Comparison of ENCODE assay signal across 35 mouse cellular contexts in the genomic region with DNA sequence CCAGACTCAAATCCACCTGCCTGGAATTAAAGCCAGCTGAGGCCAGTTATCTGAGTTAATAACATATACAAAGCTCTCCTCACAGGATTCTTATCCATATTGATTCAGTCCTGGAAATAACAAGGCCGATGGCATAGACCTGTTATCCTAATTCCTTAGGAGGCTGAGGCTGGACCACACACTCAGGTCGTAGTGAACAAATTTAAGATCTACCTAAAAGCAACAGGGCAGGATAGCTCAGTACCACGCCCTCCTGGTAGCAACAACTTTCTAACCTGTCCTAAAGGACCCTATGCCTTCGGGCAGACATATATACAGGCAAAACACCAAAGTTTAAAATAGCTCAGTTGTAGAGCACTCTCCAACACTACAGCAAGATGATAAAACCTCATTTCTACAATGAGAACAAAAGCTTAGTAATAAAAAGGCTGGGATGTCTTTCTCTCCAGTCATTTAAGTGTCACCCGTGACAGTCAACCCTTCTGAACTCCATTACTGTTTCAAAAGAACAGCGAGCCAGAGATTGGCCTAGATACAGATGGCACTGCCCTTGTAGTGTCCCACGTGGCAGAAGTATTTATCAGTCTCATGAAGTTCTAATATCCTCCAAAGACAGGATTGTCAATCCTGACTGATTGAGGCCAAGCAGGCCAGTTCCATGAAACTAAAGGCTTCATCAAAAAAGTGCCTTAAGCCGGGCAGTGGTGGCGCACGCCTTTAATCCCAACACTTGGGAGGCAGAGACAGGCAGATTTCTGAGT. TPM values are rescaled to one million over a fixed set of nuclear protein-coding genes. Genes with fewer than 3 reads are reported as not detected.
DNase-seq lines count a peak whose midpoint lies in the region; ATAC-seq and TF ChIP-seq lines count a peak whose summit lies in the region.
"Had no signal": no experiment of that assay in that cellular context is flagged by ENCODE, and none has a peak within 500 bp of the region (broad histone marks: within the 10 kb centered on the region; RNA-seq: fewer than 3 reads in every experiment).

No protein-coding gene starts in this region.

- no peaks in the 10 kb centered on the region for H3K9me3 ChIP-seq in lung, embryonic 15.5 days
- H3K9me3 ChIP-seq in CH12.LX (replicated peaks; ENCODE audit: low read length), result no peaks in the 10 kb centered on the region
- H3K9me3 ChIP-seq: embryonic facial prominence, embryonic 15.5 days; forebrain, embryonic 13.5 days; G1E; heart, embryonic 12.5 days; midbrain, embryonic 10.5 days; neural tube, embryonic 13.5 days had no signal

- no peak overlapping the region for H3K27ac ChIP-seq in lung, embryonic 15.5 days
- no peak overlapping the region for H3K27ac ChIP-seq in CH12.LX (ENCODE audit: insufficient read depth, low read depth)
- H3K27ac ChIP-seq: embryonic facial prominence, embryonic 15.5 days; heart, adult 2 months; liver, embryonic 14.5 days; midbrain, embryonic 10.5 days; neural tube, embryonic 13.5 days had no signal

- peaks cover 21% of the 10 kb centered on the region for H3K4me1 ChIP-seq in lung, embryonic 15.5 days
- H3K4me1 ChIP-seq in CH12.LX (ENCODE audit: control insufficient read depth in 1 of 2, insufficient read depth in 2 of 2), result peaks cover 0 to 21% of the 10 kb centered on the region in 2 experiments; a peak in 2 of 4 replicates

- dilution Hi-C loops in CH12.LX (cut with MboI; ENCODE audit: extremely low pct_ligation_motif_present, extremely low pct_unique_long_range_greater_than_20kb, low sequenced_read_pairs), result no loop called here

- no peak overlapping the region for H3K4me2 ChIP-seq in lung, embryonic 15.5 days
- H3K4me2 ChIP-seq in CH12.LX (ENCODE audit: insufficient read depth, low read depth, poor library complexity, severe bottlenecking), result no peak overlapping the region
- H3K4me2 ChIP-seq: embryonic facial prominence, embryonic 15.5 days; heart, embryonic 12.5 days; neural tube, embryonic 13.5 days had no signal

- H3K9ac ChIP-seq in lung, embryonic 15.5 days, result 0 out of 2 replicates have a peak overlapping the region, but pooled peaks have one; percentile 4
- no peak overlapping the region for H3K9ac ChIP-seq in CH12.LX (ENCODE audit: insufficient read depth, low read depth)
- H3K9ac ChIP-seq: embryonic facial prominence, embryonic 15.5 days; forebrain, embryonic 13.5 days; liver, embryonic 14.5 days; neural tube, embryonic 13.5 days had no signal

- H3K79me2 ChIP-seq in CH12.LX (replicated peaks; ENCODE audit: control insufficient read depth, extremely low read depth, insufficient read depth, poor library complexity, severe bottlenecking), result peaks cover 40% of the 10 kb centered on the region

- WGBS in lung, embryonic 15.5 days, result 58% methylated on average over 10 of the region's 10 CpGs

- DNase-seq in lung, postnatal 36 days, result no peak
- DNase-seq in CH12.LX (ENCODE audit: extremely low read depth) (no peak), NIH3T3 (ENCODE audit: low read depth) (peak; percentile 21)
- DNase-seq in naive thymus-derived CD4-positive, alpha-beta T cell, adult 2 months (ENCODE audit: low read depth), result peak; percentile 14
- no peak for DNase-seq in frontal cortex, postnatal 25 days (ENCODE audit: low spot score in 2 of 2)
- no peak for DNase-seq in left cerebral cortex, postnatal 10 days (ENCODE audit: extremely low spot score in 1 of 2, low spot score in 2 of 2)
- DNase-seq: adrenal gland, adult 2 months; adrenal gland, postnatal 36 days; cerebellum, adult 2 months; cerebellum, postnatal 14 days; gastrocnemius, adult 2 months; gastrocnemius, postnatal 36 days; heart, postnatal 4 days; kidney, adult 8-10 months; kidney, postnatal 10 days; layer of hippocampus, adult 9-11 months; liver; lung, adult 2 months; lung, postnatal 14 days; right cerebral cortex, postnatal 4 days; thymus, adult 18-20 months; thymus, postnatal 25 days had no signal

- intact Hi-C loops in left cerebral cortex, postnatal 10 days (cut with DNase I), result loop anchor here (5.0 kb wide), 1 partner anchor 172 kb away; no protein-coding TSS in a partner anchor

- no peak overlapping the region for H3K4me3 ChIP-seq in lung, embryonic 15.5 days
- H3K4me3 ChIP-seq in CH12.LX (replicated peaks in 1 of 3; ENCODE audit: low read depth in 2 of 3, low read length in 2 of 3, poor library complexity in 1 of 3), result no peak overlapping the region
- H3K4me3 ChIP-seq: embryonic facial prominence, embryonic 15.5 days; forebrain, embryonic 13.5 days; gastrocnemius, adult 2 months; heart, adult 2 months; heart, embryonic 12.5 days; myocyte; neural tube, embryonic 13.5 days had no signal

- no peak for TF ChIP-seq RAD21 in CH12.LX (IDR thresholded peaks at IDR 0.05; ENCODE audit: low read depth, low read length)

- TF ChIP-seq CTCF in CH12.LX (conservative IDR thresholded peaks at IDR 0.05 in 1 of 2, IDR thresholded peaks at IDR 0.05 in 1 of 2; ENCODE audit: low read depth in 2 of 2, low read length in 2 of 2), result no peak

- TF ChIP-seq POLR2A in CH12.LX (IDR thresholded peaks at IDR 0.05; ENCODE audit: low read depth, low read length), result peak; percentile 35; the same call in 1 of the 2 replicates

- in situ Hi-C loops in CH12.LX (cut with MboI; ENCODE audit: low pct_ligation_motif_present, low pct_unique_long_range_greater_than_20kb, low sequenced_read_pairs), result no loop called here

- TF ChIP-seq EP300 in CH12.LX (IDR thresholded peaks at IDR 0.05; ENCODE audit: low read length), result no peak

- no peaks in the 10 kb centered on the region for H3K27me3 ChIP-seq in lung, embryonic 15.5 days
- no peaks in the 10 kb centered on the region for H3K27me3 ChIP-seq in CH12.LX (replicated peaks)
- H3K27me3 ChIP-seq: embryonic facial prominence, embryonic 15.5 days; forebrain, embryonic 13.5 days; heart, embryonic 12.5 days; neural tube, embryonic 13.5 days had no signal

- ATAC-seq in lung, embryonic 15.5 days (ENCODE audit: borderline replicate concordance, extremely low read depth, low FRiP score, low TSS enrichment), result no peak
- ATAC-seq: activated CD4-positive, CD25-positive, alpha-beta regulatory T cell, adult 4 months; hindbrain, embryonic 16.5 days; midbrain, embryonic 16.5 days had no signal

- peaks cover 65% of the 10 kb centered on the region for H3K36me3 ChIP-seq in lung, embryonic 15.5 days
- H3K36me3 ChIP-seq in CH12.LX (replicated peaks in 1 of 2; ENCODE audit: control insufficient read depth in 1 of 2, insufficient read depth in 1 of 2, low read length in 1 of 2), result peaks cover 60 to 78% of the 10 kb centered on the region in 2 experiments

TF ChIP-seq in CH12.LX, 34 proteins besides CTCF, POLR2A, EP300 and RAD21 (continues in another document):
- no peak for TF ChIP-seq TCF12 (IDR thresholded peaks at IDR 0.05; ENCODE audit: low read depth, low read length)
- TF ChIP-seq NRF1 (IDR thresholded peaks at IDR 0.05; ENCODE audit: low read depth, low read length), result no peak
- no peak for TF ChIP-seq CHD1 (IDR thresholded peaks at IDR 0.05; ENCODE audit: low read depth, low read length)
- TF ChIP-seq TBP (conservative IDR thresholded peaks at IDR 0.05; ENCODE audit: low read depth, low read length), result no peak
- no peak for TF ChIP-seq USF1 (IDR thresholded peaks at IDR 0.05; ENCODE audit: low read depth, low read length)
- no peak for TF ChIP-seq MAX (IDR thresholded peaks at IDR 0.05; ENCODE audit: low read length)
- TF ChIP-seq E2F4 (IDR thresholded peaks at IDR 0.05; ENCODE audit: insufficient replicate concordance, low read depth, low read length), result no peak
- TF ChIP-seq ETS1 (conservative IDR thresholded peaks at IDR 0.05; ENCODE audit: low read depth, low read length), result no peak
- TF ChIP-seq ELF1 (IDR thresholded peaks at IDR 0.05; ENCODE audit: low read depth, low read length), result no peak
- TF ChIP-seq GABPA (IDR thresholded peaks at IDR 0.05; ENCODE audit: insufficient replicate concordance, low read depth, low read length), result no peak
- TF ChIP-seq ZNF384 (IDR thresholded peaks at IDR 0.05; ENCODE audit: low read depth, low read length), result no peak
- no peak for TF ChIP-seq HCFC1 (IDR thresholded peaks at IDR 0.05; ENCODE audit: low read depth, low read length)
- no peak for TF ChIP-seq SMC3 (IDR thresholded peaks at IDR 0.05; ENCODE audit: low read depth, low read length)
- TF ChIP-seq BHLHE40 (IDR thresholded peaks at IDR 0.05; ENCODE audit: low read depth, low read length), result no peak
- no peak for TF ChIP-seq USF2 (conservative IDR thresholded peaks at IDR 0.05; ENCODE audit: low read depth, low read length)
- TF ChIP-seq MYC (IDR thresholded peaks at IDR 0.05; ENCODE audit: low read depth, low read length), result no peak
- TF ChIP-seq JUND (conservative IDR thresholded peaks at IDR 0.05; ENCODE audit: low read depth, low read length), result no peak

RNA-seq across cellular contexts. Expression of gene Rpl32, which starts 3.9 kb away (rescaled TPM):
- polyA plus RNA-seq in lung, embryonic 15.5 days (2015; fragmentation: Nextera tagmentation; extraction: Ambion mirVana), result 2,081 and 2,182 TPM in 2 replicates
- total RNA-seq in CH12.LX (2012; rRNA removed), result 5,179 and 5,276 TPM in 2 replicates
- total RNA-seq in CH12.LX (2014; rRNA removed), result 7,033 and 7,473 TPM in 2 replicates
- 3,370 and 3,898 TPM in 2 replicates for polyA plus RNA-seq in CH12.LX (2012; ENCODE audit: insufficient read length, low read depth)
- total RNA-seq in left cerebral cortex, postnatal 10 days (2021), result 100 to 1,000 TPM; 581 to 642 TPM

RNA-seq across cellular contexts. Expression of gene Cand2, which starts 30.3 kb away (rescaled TPM):
- 32.0 and 32.1 TPM in 2 replicates for polyA plus RNA-seq in lung, embryonic 15.5 days (2015; fragmentation: Nextera tagmentation; extraction: Ambion mirVana)
- total RNA-seq in CH12.LX (2012; rRNA removed) (7.8 and 8.5 TPM in 2 replicates), CH12.LX (2014; rRNA removed) (3.6 and 3.9 TPM in 2 replicates)
- polyA plus RNA-seq in CH12.LX (2012; ENCODE audit: insufficient read length, low read depth), result 14.2 and 17.1 TPM in 2 replicates
- total RNA-seq in left cerebral cortex, postnatal 10 days (2021), result 1 to 10 TPM; 2.7 to 3.7 TPM

RNA-seq across cellular contexts. Expression of gene Efcab12, which starts 33.6 kb away (rescaled TPM):
- polyA plus RNA-seq in lung, embryonic 15.5 days (2015; fragmentation: Nextera tagmentation; extraction: Ambion mirVana), result 1.1 and 1.2 TPM in 2 replicates
- 0.04 and 0.13 TPM in 2 replicates for total RNA-seq in CH12.LX (2012; rRNA removed)
- total RNA-seq in CH12.LX (2014; rRNA removed), result 0.08 and 0.12 TPM in 2 replicates
- 0.54 and 0.60 TPM in 2 replicates for polyA plus RNA-seq in CH12.LX (2012; ENCODE audit: insufficient read length, low read depth)
- total RNA-seq in left cerebral cortex, postnatal 10 days (2021), result 1 to 10 TPM; 2.7 to 3.8 TPM
- total RNA-seq: gastrocnemius, adult 2 months had no signal
- polyA plus RNA-seq: G1E, myocyte had no signal

RNA-seq across cellular contexts. Expression of gene Tmem40, which starts 42.4 kb away (rescaled TPM):
- 2.6 and 3.1 TPM in 2 replicates for polyA plus RNA-seq in lung, embryonic 15.5 days (2015; fragmentation: Nextera tagmentation; extraction: Ambion mirVana)
- total RNA-seq in CH12.LX (2012; rRNA removed) (not detected in 2 replicates), CH12.LX (2014; rRNA removed) (not detected in 2 replicates)
- not detected in 2 replicates for polyA plus RNA-seq in CH12.LX (2012; ENCODE audit: insufficient read length, low read depth)
- 1 to 10 TPM; 1.4 to 1.6 TPM for total RNA-seq in left cerebral cortex, postnatal 10 days (2021)
- polyA plus RNA-seq: activated CD4-positive, CD25-positive, alpha-beta regulatory T cell, adult 4 months; adrenal gland, adult 2 months had no signal

RNA-seq across cellular contexts. Expression of gene Mbd4, which starts 48.6 kb away (rescaled TPM):
- polyA plus RNA-seq in lung, embryonic 15.5 days (2015; fragmentation: Nextera tagmentation; extraction: Ambion mirVana), result 21.0 and 22.6 TPM in 2 replicates
- total RNA-seq in CH12.LX (2012; rRNA removed) (6.8 and 7.3 TPM in 2 replicates), CH12.LX (2014; rRNA removed) (11.3 and 12.2 TPM in 2 replicates)
- 7.9 and 8.6 TPM in 2 replicates for polyA plus RNA-seq in CH12.LX (2012; ENCODE audit: insufficient read length, low read depth)
- total RNA-seq in left cerebral cortex, postnatal 10 days (2021), result 1 to 10 TPM; 7.0 to 7.1 TPM

Comparison
In these comparisons a context has a peak if more than half of its experiments do, and no peak if none do; other contexts are left out.
1. DNase-seq: peak in NIH3T3 (single experiment) and naive thymus-derived CD4-positive, alpha-beta T cell, adult 2 months (single experiment); none in lung, postnatal 36 days (single experiment), CH12.LX (single experiment), frontal cortex, postnatal 25 days (0 of 2) and left cerebral cortex, postnatal 10 days (0 of 2).
2. RNA of gene Rpl32, which starts 3.9 kb away (total RNA-seq): 5,179 to 7,473 TPM in CH12.LX; 581 to 642 TPM in left cerebral cortex, postnatal 10 days; every median in the first group is over 4 times any median in the second.